Mouse (Mus musculus) olfactory bulb, adult 2 months (tissue): ENCODE results near the gene Lims1. TPM values are rescaled to one million over a fixed set of nuclear protein-coding genes. Genes with fewer than 3 reads are reported as not detected.

ENCODE experiments used
- H3K27ac ChIP-seq: fragments of 200-500 bp; 2 replicates; pipeline ENCODE4 v1.5.1; 2012; ENCODE audit warnings: low read depth, low read length; ENCODE audit not compliant: insufficient read depth
- H3K4me1 ChIP-seq: fragments of 200-500 bp; 2 replicates; pipeline ENCODE4 v1.6.1; 2012; ENCODE audit warnings: low read length; ENCODE audit not compliant: control insufficient read depth, insufficient read depth
- H3K4me3 ChIP-seq: fragments of 200-500 bp; 2 replicates; pipeline ENCODE4 v1.5.1; 2012; ENCODE audit warnings: mild to moderate bottlenecking, low read depth, low read length, moderate library complexity; ENCODE audit not compliant: insufficient read depth
- CTCF ChIP-seq: fragments of 200-500 bp; IDR thresholded peaks from 2 replicates; pipeline ENCODE4 v1.5.1; 2012; ENCODE audit warnings: low read depth, mild to moderate bottlenecking, low read length, moderate library complexity; ENCODE audit not compliant: insufficient read depth
- POLR2A ChIP-seq: fragments of 200-500 bp; IDR thresholded peaks from 2 replicates; pipeline ENCODE4 v1.6.1; 2012; ENCODE audit warnings: mild to moderate bottlenecking, low read depth, low read length, moderate library complexity; ENCODE audit not compliant: insufficient read depth
- WGBS: fragments of 180-500 bp; shearing (Covaris S2); methylation state at CpG from one replicate; pipeline ENCODE4 v1.1.7; 2018; 5-methylcytosine and 5-hydroxymethylcytosine counted together
- polyA plus RNA-seq: library from polyadenylated mRNA; stranded (reverse); fragments of >200 nt; gene quantifications from 2 replicates; pipeline ENCODE4 v1.2.4, GENCODE M21; 2012; ENCODE audit warnings: low replicate concordance; ENCODE audit not compliant: missing spikeins, insufficient read depth, insufficient read length

Lims1 gene
- polyA plus RNA-seq, 1 experiment, result not detected

- Histone ChIP-seq H3K4me1 (no peaks in the 10 kb centered on the region; the same call in 1 of the 2 replicates), H3K27ac (peak overlapping the region; percentile 55), H3K4me3 (no peak overlapping the region)
- WGBS, result 35% methylated on average over 3 of the region's 3 CpGs
- no peak for TF ChIP-seq CTCF
- TF ChIP-seq POLR2A, result no peak
Observed at GRCm38 (mm10) chr10:58401838-58402237, 78.6 kb downstream of the Lims1 start.

DNA sequence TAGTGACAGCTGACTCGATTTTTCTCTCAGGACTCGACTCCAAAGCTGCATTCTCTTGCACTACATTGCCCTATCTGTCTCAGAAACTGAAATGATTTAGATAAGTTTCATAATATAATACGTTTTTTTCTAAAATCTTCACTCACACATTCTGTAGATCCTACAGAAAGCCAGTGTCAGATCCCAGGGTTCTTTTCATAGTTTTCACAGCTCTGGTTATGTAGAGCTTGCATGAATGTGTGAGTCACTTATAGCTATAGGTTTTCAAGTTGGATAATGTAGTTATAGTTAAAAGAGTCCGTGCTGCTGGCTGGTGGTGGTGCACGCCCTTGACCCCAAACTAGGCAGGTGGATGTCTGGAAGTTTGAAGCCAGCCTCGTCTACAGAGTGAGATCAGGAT is 81.4 kb downstream of the Lims1 start:
- WGBS, result 78% methylated on average over 6 of the region's 6 CpGs
- peak overlapping the region; percentile 86 for H3K27ac ChIP-seq
- no peak overlapping the region for H3K4me3 ChIP-seq
- H3K4me1 ChIP-seq, result no peaks in the 10 kb centered on the region; the same call in 1 of the 2 replicates
- TF ChIP-seq POLR2A, result no peak
- no peak for TF ChIP-seq CTCF

DNA sequence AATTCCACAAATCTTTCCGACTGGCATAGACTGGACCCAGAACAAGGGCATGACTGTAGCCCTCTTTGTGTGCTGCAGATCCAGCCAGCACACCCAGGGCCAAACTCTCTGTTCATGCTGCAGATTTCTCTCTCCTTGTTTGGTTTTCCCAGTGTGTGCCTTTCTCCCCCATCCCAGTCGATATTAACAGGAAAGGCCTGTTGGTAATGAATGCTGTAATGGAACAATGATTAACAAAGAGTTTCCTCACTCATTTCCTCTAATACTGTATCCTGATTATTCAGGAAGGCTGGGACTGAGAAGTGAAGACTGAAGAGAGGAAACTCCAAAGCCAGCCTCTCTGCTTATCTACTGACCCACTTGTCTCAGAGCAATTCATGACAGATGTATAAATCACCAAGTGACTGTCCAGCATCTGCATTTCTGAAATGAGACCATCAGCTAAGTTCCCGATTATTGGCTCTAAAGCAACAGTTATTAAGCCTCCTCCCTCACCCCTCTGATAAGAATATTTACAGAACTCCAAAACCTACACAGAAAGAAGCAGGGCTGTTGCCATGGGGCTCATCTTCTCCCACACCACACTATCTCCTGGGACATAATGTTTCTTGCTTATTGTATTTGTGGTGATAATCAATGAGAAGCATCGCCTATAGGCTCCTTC is 82.2 kb downstream of the Lims1 start:
- TF ChIP-seq CTCF (no peak), POLR2A (no peak)
- WGBS, result 42% methylated on average over 4 of the region's 4 CpGs
- H3K27ac ChIP-seq, result peak overlapping the region; percentile 86; the same call in 1 of the 2 replicates

GRCm38 (mm10) chr10:58405949-58406305 is 82.7 kb downstream of the Lims1 start:
- Histone ChIP-seq H3K4me1 (no peaks in the 10 kb centered on the region; the same call in 1 of the 2 replicates), H3K4me3 (no peak overlapping the region), H3K27ac (peak overlapping the region; percentile 57; the same call in 1 of the 2 replicates)
- 80% methylated on average over 2 of the region's 2 CpGs for WGBS
- TF ChIP-seq POLR2A (no peak), CTCF (no peak)

More for the DNA sequence above, 82.2 kb downstream of the Lims1 start:
- H3K4me1 ChIP-seq, result no peaks in the 10 kb centered on the region; the same call in 1 of the 2 replicates
- H3K4me3 ChIP-seq, result no peak overlapping the region

DNA sequence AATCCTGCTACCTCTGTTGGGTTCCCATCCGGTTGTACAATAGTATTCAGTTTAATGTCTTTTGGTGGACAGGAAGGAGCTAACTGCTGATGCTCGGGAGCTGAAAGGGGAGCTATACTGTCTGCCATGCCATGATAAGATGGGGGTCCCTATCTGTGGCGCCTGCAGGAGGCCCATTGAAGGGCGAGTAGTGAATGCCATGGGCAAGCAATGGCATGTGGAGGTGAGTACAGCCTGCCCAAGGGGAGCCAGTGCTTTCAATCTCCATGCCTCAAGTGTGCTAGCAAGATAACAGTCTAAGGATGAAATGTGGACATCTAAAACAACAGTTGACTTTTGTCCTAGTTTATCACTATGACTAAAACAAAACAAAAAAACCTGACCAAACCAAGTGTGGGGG is 89.1 kb downstream of the Lims1 start:
- Histone ChIP-seq H3K27ac (no peak overlapping the region), H3K4me1 (no peaks in the 10 kb centered on the region), H3K4me3 (no peak overlapping the region)
- TF ChIP-seq POLR2A (no peak), CTCF (no peak)
- 91% methylated on average over 4 of the region's 4 CpGs for WGBS

GRCm38 (mm10) chr10:58412852-58413251 is 89.6 kb downstream of the Lims1 start:
- Histone ChIP-seq H3K4me3 (no peak overlapping the region), H3K27ac (no peak overlapping the region), H3K4me1 (no peaks in the 10 kb centered on the region)
- TF ChIP-seq CTCF (no peak), POLR2A (no peak)

GRCm38 (mm10) chr10:58416702-58417101 is 93.4 kb downstream of the Lims1 start:
- Histone ChIP-seq H3K27ac (no peak overlapping the region), H3K4me3 (no peak overlapping the region), H3K4me1 (no peaks in the 10 kb centered on the region)
- TF ChIP-seq POLR2A, result no peak
- TF ChIP-seq CTCF, result no peak
- 87% methylated on average over 3 of the region's 3 CpGs for WGBS

DNA sequence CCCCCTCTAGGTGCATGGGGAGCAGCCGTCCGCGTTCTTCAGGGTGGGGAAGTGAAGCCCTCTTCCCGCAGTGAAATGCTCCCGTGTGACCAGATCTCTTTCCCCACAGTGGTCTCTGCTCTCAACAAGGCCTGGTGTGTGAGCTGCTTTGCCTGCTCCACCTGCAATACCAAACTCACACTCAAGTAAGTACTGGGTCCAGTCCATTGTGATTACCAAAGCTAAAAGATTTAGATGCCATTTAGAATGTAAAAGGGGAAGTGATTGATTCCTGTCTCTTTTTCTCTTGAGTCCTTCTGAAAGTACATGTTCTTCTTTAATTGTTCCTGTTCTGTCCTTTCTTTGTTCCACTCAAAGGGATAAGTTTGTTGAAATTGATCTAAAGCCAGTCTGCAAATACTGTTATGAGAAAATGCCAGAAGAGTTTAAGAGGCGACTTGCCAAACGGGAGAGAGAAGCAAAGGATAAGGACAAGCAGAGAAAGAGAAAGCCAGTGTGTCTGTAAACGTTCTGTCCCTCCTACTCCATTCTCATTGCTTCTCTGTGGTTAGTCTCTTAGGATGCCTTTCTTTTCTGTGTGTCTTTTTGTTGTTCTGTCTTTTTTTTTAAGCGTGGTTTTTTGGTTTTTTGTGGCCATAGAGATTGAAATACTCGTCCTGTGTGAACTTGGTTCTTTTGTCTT is 95.2 kb downstream of the Lims1 start:
- TF ChIP-seq CTCF, result no peak
- no peak for TF ChIP-seq POLR2A
- WGBS, result 74% methylated on average over 10 of the region's 10 CpGs
- Histone ChIP-seq H3K4me1 (no peaks in the 10 kb centered on the region), H3K4me3 (no peak overlapping the region), H3K27ac (no peak overlapping the region)

DNA sequence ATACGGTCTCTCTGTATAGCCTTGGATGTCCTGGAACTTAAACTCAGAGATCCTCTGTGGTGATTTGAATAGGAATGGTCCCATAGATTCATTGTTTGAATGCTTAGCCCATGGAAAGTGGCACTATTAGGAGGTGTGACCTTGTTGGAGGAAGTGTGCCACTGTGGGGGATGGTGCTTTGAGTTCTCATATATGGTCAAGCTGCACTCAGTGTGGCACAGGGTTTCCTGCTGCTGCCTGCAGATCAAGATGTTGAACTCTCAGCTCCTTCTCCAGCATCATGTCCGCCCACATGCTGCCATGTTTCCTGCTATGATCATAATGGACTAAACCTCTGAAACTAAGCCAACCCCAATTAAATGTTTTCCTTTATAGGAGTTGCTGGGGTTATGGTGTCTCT is 104.7 kb downstream of the Lims1 start:
- H3K4me1 ChIP-seq, result no peaks in the 10 kb centered on the region
- H3K27ac ChIP-seq, result no peak overlapping the region
- no peak overlapping the region for H3K4me3 ChIP-seq
- WGBS, result 95% methylated on average over 2 of the region's 2 CpGs
- TF ChIP-seq POLR2A (no peak), CTCF (no peak)

DNA sequence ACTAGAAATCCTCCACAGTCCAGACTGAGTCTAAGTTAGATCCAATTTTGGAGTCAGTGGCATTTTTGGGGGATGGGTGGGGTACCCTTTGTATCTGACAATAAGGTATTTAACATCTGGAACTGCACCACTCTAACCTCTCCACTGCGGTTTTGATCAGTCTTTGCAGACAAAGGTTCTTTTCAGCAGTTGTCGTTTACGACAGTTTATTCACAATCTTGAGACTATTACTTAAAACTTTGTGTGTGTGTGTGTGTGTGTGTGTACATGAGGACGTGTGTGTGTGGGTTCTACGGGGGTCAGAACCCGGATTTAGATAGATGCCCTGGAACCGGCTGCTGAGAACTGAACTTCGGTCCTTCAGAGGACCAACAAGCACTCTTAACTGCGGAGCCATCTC is 122.6 kb downstream of the Lims1 start:
- Histone ChIP-seq H3K4me3 (peak overlapping the region; percentile 78), H3K27ac (peak overlapping the region; percentile 99), H3K4me1 (no peaks in the 10 kb centered on the region)
- TF ChIP-seq CTCF, result no peak
- no peak for TF ChIP-seq POLR2A
- 3% methylated on average over 9 of the region's 9 CpGs for WGBS
